Comparison of ENCODE assay signal across 8 mouse cellular contexts in genomic region chr11:102434406-102434805, GRCm38 (mm10). TPM values are rescaled to one million over a fixed set of nuclear protein-coding genes. Genes with fewer than 3 reads are reported as not detected.
DNase-seq lines count a peak whose midpoint lies in the region; ATAC-seq and TF ChIP-seq lines count a peak whose summit lies in the region.

No protein-coding gene starts in this region.

- ATAC-seq in frontal cortex, adult (ENCODE audit: low TSS enrichment), result peak; percentile 33
- ATAC-seq in hindbrain, postnatal 0 days, result peak; percentile 44

- H3K9me3 ChIP-seq in hindbrain, postnatal 0 days (ENCODE audit: low read length), result no peaks in the 10 kb centered on the region
- H3K9me3 ChIP-seq in midbrain, embryonic 10.5 days (replicated peaks), result no peaks in the 10 kb centered on the region

- H3K4me3 ChIP-seq in hindbrain, postnatal 0 days (ENCODE audit: low read length), result no peak overlapping the region
- no peak overlapping the region for H3K4me3 ChIP-seq in midbrain, embryonic 10.5 days

- H3K36me3 ChIP-seq in hindbrain, postnatal 0 days (ENCODE audit: insufficient read depth, low read length), result peaks cover 28% of the 10 kb centered on the region
- H3K36me3 ChIP-seq in midbrain, embryonic 10.5 days, result peaks cover 54% of the 10 kb centered on the region

- DNase-seq in MN1 (ENCODE audit: low spot score), result peak; percentile 91
- peak; percentile 90 to 93 for DNase-seq in cerebellum, adult 18-20 months
- DNase-seq in hindbrain, postnatal 0 days (ENCODE audit: low spot score), result peak; percentile 94
- DNase-seq in left cerebral cortex, adult 8-10 months (ENCODE audit: low spot score in 2 of 2), result peak; percentile 76 to 77
- peak; percentile 87 for DNase-seq in midbrain, embryonic 10.5 days (ENCODE audit: low spot score)
- DNase-seq in right cerebral cortex, postnatal 25 days, result peak; percentile 85
- DNase-seq in urinary bladder, postnatal 4 days (ENCODE audit: low spot score in 2 of 2), result peak; percentile 76 to 90

- no peaks in the 10 kb centered on the region for H3K27me3 ChIP-seq in hindbrain, postnatal 0 days (ENCODE audit: insufficient read depth, low read length)
- H3K27me3 ChIP-seq in midbrain, embryonic 10.5 days (ENCODE audit: low read depth, poor library complexity, severe bottlenecking), result peaks cover 45% of the 10 kb centered on the region

- H3K4me1 ChIP-seq in hindbrain, postnatal 0 days (ENCODE audit: insufficient read depth, low read length), result peaks cover 21% of the 10 kb centered on the region
- peaks cover 63% of the 10 kb centered on the region for H3K4me1 ChIP-seq in midbrain, embryonic 10.5 days

- 6% methylated on average over 7 of the region's 7 CpGs for WGBS in hindbrain, postnatal 0 days
- 13% methylated on average over 7 of the region's 7 CpGs for WGBS in midbrain, embryonic 10.5 days

- no peak overlapping the region for H3K4me2 ChIP-seq in hindbrain, postnatal 0 days (ENCODE audit: low read depth, low read length)

- no peak overlapping the region for H3K27ac ChIP-seq in hindbrain, postnatal 0 days
- H3K27ac ChIP-seq in midbrain, embryonic 10.5 days (replicated peaks), result no peak overlapping the region

- peak; percentile 97 for TF ChIP-seq CTCF in hindbrain, postnatal 0 days (IDR thresholded peaks at IDR 0.05; ENCODE audit: low read depth)

- no peak overlapping the region for H3K9ac ChIP-seq in hindbrain, postnatal 0 days (replicated peaks; ENCODE audit: low read length)

RNA-seq across cellular contexts. Expression of gene Grn, which starts 4.3 kb away (rescaled TPM):
- total RNA-seq in hindbrain, postnatal 0 days (2014; rRNA removed), result 85.6 and 98.5 TPM in 2 replicates
- 98.4 and 104 TPM in 2 replicates for polyA plus RNA-seq in hindbrain, postnatal 0 days (2015; fragmentation: Nextera tagmentation; extraction: Ambion mirVana)
- 100 to 1,000 TPM in 2 of 4 experiments, 10 to 100 TPM in 2; 51.6 to 142 (median 80.2) TPM for total RNA-seq in left cerebral cortex, adult 8-10 months (2022)
- polyA plus RNA-seq in midbrain, embryonic 10.5 days (2016; fragmentation: Nextera tagmentation; extraction: Ambion mirVana), result 63.5 and 77.1 TPM in 2 replicates

RNA-seq across cellular contexts. Expression of gene Fam171a2, which starts 13.1 kb away (rescaled TPM):
- 546 and 699 TPM in 2 replicates for total RNA-seq in hindbrain, postnatal 0 days (2014; rRNA removed)
- 20.6 and 21.0 TPM in 2 replicates for polyA plus RNA-seq in hindbrain, postnatal 0 days (2015; fragmentation: Nextera tagmentation; extraction: Ambion mirVana)
- total RNA-seq in left cerebral cortex, adult 8-10 months (2022), result 100 to 1,000 TPM in 2 of 4 experiments, 10 to 100 TPM in 2; 88.3 to 104 (median 96.8) TPM
- polyA plus RNA-seq in midbrain, embryonic 10.5 days (2016; fragmentation: Nextera tagmentation; extraction: Ambion mirVana), result 3.0 and 4.0 TPM in 2 replicates

RNA-seq across cellular contexts. Expression of gene Slc25a39, which starts 26.7 kb away (rescaled TPM):
- 169 and 194 TPM in 2 replicates for total RNA-seq in hindbrain, postnatal 0 days (2014; rRNA removed)
- 165 and 176 TPM in 2 replicates for polyA plus RNA-seq in hindbrain, postnatal 0 days (2015; fragmentation: Nextera tagmentation; extraction: Ambion mirVana)
- total RNA-seq in left cerebral cortex, adult 8-10 months (2022), result 10 to 100 TPM; 64.1 to 75.4 (median 68.9) TPM
- 234 and 249 TPM in 2 replicates for polyA plus RNA-seq in midbrain, embryonic 10.5 days (2016; fragmentation: Nextera tagmentation; extraction: Ambion mirVana)

RNA-seq across cellular contexts. Expression of gene Itga2b, which starts 35.5 kb away (rescaled TPM):
- 3.5 and 5.6 TPM in 2 replicates for total RNA-seq in hindbrain, postnatal 0 days (2014; rRNA removed)
- 13.7 and 14.2 TPM in 2 replicates for polyA plus RNA-seq in hindbrain, postnatal 0 days (2015; fragmentation: Nextera tagmentation; extraction: Ambion mirVana)
- total RNA-seq in left cerebral cortex, adult 8-10 months (2022), result 1 to 10 TPM; 2.2 to 7.8 (median 3.2) TPM
- polyA plus RNA-seq in midbrain, embryonic 10.5 days (2016; fragmentation: Nextera tagmentation; extraction: Ambion mirVana), result 5.8 and 6.9 TPM in 2 replicates

RNA-seq across cellular contexts. Expression of gene Rundc3a, which starts 41.2 kb away (rescaled TPM):
- total RNA-seq in hindbrain, postnatal 0 days (2014; rRNA removed), result 310 and 349 TPM in 2 replicates
- polyA plus RNA-seq in hindbrain, postnatal 0 days (2015; fragmentation: Nextera tagmentation; extraction: Ambion mirVana), result 114 and 125 TPM in 2 replicates
- total RNA-seq in left cerebral cortex, adult 8-10 months (2022), result 100 to 1,000 TPM; 433 to 468 (median 439) TPM
- polyA plus RNA-seq in midbrain, embryonic 10.5 days (2016; fragmentation: Nextera tagmentation; extraction: Ambion mirVana), result 21.5 and 40.7 TPM in 2 replicates
